Mouse (Mus musculus): ENCODE measurements around the gene Rhebl1. TPM values are rescaled to one million over a fixed set of nuclear protein-coding genes. Genes with fewer than 3 reads are reported as not detected.

The Rhebl1 gene
- polyA plus RNA-seq, 1 experiment from 2014 or later, result 9.5 TPM

DNA sequence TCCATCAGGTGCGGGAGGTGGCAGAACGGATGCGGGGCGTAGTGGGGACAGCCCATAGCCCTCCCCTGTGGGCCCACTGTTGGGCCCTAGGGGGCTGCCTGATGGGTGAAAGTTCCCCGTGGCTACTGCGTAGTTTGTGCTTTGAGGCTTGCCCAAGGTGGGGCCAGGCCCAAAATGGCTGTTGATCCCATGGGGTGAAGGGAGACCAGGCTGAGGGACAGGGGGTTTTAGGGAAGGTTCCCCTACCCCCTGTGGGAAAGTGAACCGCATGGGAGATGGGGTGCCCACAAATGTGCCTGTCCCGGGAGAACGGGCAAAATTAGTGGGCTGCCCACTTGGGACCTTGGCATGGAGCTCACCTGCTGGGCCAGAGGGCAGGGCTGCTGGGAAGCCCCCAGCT is 42.3 kb downstream of the Rhebl1 start:
- Histone ChIP-seq H3K4me1 (replicated peaks; ENCODE audit: control insufficient read depth, insufficient read depth, low read length) (no peaks in the 10 kb centered on the region), H3K36me3 (ENCODE audit: control insufficient read depth, insufficient read depth, low read length) (peaks cover 100% of the 10 kb centered on the region), H3K9me3 (ENCODE audit: control insufficient read depth, low read length) (no peaks in the 10 kb centered on the region), H3K9ac (ENCODE audit: low read length) (no peak overlapping the region), H3K4me2 (ENCODE audit: low read length) (no peak overlapping the region), H3K27ac (ENCODE audit: low read depth) (no peak overlapping the region), H3K4me3 (ENCODE audit: low read depth, low read length) (no peak overlapping the region), H3K27me3 (replicated peaks; ENCODE audit: control insufficient read depth, insufficient read depth, low read length) (no peaks in the 10 kb centered on the region)
- 94% methylated on average over 9 of the region's 9 CpGs for WGBS
- no peak for ATAC-seq (replicated peaks; ENCODE audit: low FRiP score, low TSS enrichment, low read depth)
- DNase-seq (ENCODE audit: low spot score), result no peak

DNA sequence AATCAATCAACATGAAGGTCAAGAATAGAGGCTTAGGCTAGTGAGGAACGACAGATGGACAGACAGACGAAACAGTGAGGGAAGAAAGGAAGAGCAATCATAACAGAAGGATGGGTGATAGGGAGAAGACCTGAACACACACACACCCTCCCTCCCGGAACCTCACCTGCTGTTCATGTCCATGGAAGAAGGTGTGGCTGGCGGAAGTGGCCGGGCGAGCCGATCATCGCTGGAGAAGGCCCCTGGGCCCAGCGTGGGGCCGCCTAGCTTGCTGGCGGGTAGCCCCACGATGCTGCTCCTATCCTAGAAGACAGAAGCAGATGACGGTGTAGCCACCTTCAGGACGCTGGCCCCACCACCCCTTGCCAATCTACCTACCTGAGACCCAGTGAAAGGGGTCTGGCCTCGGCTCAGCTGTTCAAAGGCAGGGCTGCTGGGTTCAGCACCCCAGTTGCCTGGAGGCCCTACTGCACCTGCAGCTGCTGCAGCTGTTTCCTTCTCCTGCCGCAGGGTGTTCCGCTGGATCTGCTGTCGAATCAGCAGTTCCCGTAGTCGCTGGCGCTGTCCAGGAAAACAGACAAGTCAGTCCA is 43.0 kb downstream of the Rhebl1 start:
- no peak overlapping the region for H3K27ac ChIP-seq (ENCODE audit: low read depth)
- H3K4me2 ChIP-seq (ENCODE audit: low read length), result no peak overlapping the region
- no peaks in the 10 kb centered on the region for H3K9me3 ChIP-seq (ENCODE audit: control insufficient read depth, low read length)
- H3K36me3 ChIP-seq (ENCODE audit: control insufficient read depth, insufficient read depth, low read length), result peaks cover 100% of the 10 kb centered on the region
- 88% methylated on average over 21 of the region's 21 CpGs for WGBS
- no peak for ATAC-seq (replicated peaks; ENCODE audit: low FRiP score, low TSS enrichment, low read depth)
- H3K4me1 ChIP-seq (replicated peaks; ENCODE audit: control insufficient read depth, insufficient read depth, low read length), result no peaks in the 10 kb centered on the region
- no peak for DNase-seq (ENCODE audit: low spot score)
- no peak overlapping the region for H3K4me3 ChIP-seq (ENCODE audit: low read depth, low read length)
- no peaks in the 10 kb centered on the region for H3K27me3 ChIP-seq (replicated peaks; ENCODE audit: control insufficient read depth, insufficient read depth, low read length)
- no peak overlapping the region for H3K9ac ChIP-seq (ENCODE audit: low read length)

DNA sequence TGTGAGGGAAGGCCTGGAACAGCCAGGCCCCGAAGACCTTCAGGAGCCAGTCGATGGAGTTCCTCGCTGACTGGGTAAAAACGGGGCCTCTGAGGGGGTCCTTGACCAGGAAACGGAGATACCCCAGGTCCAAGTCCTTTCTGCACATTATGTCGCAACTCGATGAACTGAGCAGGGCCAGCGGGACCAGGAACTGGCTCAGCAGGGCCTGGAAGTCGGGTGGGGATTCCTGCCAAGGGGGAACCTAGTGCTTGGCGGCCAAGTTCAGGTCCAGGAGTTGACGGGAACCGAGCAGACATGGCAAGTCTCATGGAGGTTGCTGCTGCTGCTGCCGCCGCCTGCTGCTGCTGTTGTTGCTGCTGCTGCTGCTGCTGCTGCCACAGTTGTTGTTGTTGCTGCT is 43.7 kb downstream of the Rhebl1 start:
- ATAC-seq (replicated peaks; ENCODE audit: low FRiP score, low TSS enrichment, low read depth) (no peak), DNase-seq (ENCODE audit: low spot score) (no peak)
- Histone ChIP-seq H3K4me3 (ENCODE audit: low read depth, low read length) (no peak overlapping the region), H3K36me3 (ENCODE audit: control insufficient read depth, insufficient read depth, low read length) (peaks cover 100% of the 10 kb centered on the region), H3K27ac (ENCODE audit: low read depth) (no peak overlapping the region), H3K4me1 (replicated peaks; ENCODE audit: control insufficient read depth, insufficient read depth, low read length) (no peaks in the 10 kb centered on the region), H3K9ac (ENCODE audit: low read length) (no peak overlapping the region), H3K4me2 (ENCODE audit: low read length) (no peak overlapping the region), H3K27me3 (replicated peaks; ENCODE audit: control insufficient read depth, insufficient read depth, low read length) (no peaks in the 10 kb centered on the region), H3K9me3 (ENCODE audit: control insufficient read depth, low read length) (no peaks in the 10 kb centered on the region)
- WGBS, result 91% methylated on average over 14 of the region's 14 CpGs

DNA sequence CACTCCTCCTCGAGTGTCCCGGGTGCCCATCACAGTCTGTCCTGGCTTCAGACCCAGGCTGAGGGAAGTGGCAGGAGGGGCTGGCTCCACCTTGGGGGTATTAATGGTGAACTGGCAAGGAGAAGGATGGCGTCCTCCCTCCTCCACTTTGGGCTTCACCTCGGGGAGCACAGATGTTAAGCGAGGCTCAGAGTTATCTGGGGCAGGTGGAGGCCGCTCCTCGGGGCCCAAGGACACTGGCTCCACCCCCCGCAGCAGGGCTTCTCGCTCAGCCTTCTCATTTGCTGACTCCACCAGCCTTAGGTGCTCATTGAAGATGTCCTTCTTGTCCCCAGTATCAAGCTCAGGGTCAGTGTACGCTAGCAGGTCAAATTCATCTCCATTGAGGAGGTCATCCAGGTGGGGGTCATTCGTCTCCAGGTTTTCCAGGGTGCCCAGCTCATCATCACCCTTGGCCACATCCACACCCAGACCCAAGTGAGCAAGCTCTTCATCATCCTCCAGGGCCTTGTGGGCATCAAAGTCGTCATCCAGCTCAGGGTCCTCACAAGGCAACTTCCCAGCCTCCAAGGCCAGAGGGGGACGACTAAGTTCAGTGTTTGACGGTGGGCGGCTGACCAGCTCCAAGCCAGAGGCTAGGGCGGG is 44.3 kb downstream of the Rhebl1 start:
- no peaks in the 10 kb centered on the region for H3K27me3 ChIP-seq (replicated peaks; ENCODE audit: control insufficient read depth, insufficient read depth, low read length)
- 91% methylated on average over 16 of the region's 16 CpGs for WGBS
- no peak for ATAC-seq (replicated peaks; ENCODE audit: low FRiP score, low TSS enrichment, low read depth)
- H3K4me1 ChIP-seq (replicated peaks; ENCODE audit: control insufficient read depth, insufficient read depth, low read length), result no peaks in the 10 kb centered on the region
- H3K27ac ChIP-seq (ENCODE audit: low read depth), result no peak overlapping the region
- H3K36me3 ChIP-seq (ENCODE audit: control insufficient read depth, insufficient read depth, low read length), result peaks cover 100% of the 10 kb centered on the region
- no peaks in the 10 kb centered on the region for H3K9me3 ChIP-seq (ENCODE audit: control insufficient read depth, low read length)
- H3K4me3 ChIP-seq (ENCODE audit: low read depth, low read length), result no peak overlapping the region
- no peak overlapping the region for H3K4me2 ChIP-seq (ENCODE audit: low read length)
- H3K9ac ChIP-seq (ENCODE audit: low read length), result no peak overlapping the region
- DNase-seq (ENCODE audit: low spot score), result no peak

DNA sequence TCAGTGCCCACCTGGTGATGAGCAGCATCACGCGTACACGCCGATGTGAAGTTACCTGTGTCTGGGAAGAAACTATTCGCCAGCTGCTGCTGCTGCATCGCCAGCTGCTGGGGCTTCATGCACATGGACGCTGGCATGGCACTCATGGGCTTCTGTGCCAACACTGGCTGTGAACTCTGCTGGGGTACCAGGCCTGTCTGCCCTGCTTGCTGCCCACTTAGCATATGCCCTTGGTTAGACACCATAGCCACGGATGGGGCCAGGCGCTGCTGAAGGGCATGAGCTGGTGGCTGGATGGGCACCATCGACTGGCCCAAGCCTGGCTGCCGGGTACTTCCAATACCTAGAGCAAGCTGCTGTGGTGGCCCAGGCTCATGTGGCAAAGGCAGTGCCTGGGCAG is 45.2 kb downstream of the Rhebl1 start:
- 97% methylated on average over 11 of the region's 11 CpGs for WGBS
- ATAC-seq (replicated peaks; ENCODE audit: low FRiP score, low TSS enrichment, low read depth) (no peak), DNase-seq (ENCODE audit: low spot score) (no peak)
- Histone ChIP-seq H3K9ac (ENCODE audit: low read length) (no peak overlapping the region), H3K27me3 (replicated peaks; ENCODE audit: control insufficient read depth, insufficient read depth, low read length) (no peaks in the 10 kb centered on the region), H3K9me3 (ENCODE audit: control insufficient read depth, low read length) (no peaks in the 10 kb centered on the region), H3K36me3 (ENCODE audit: control insufficient read depth, insufficient read depth, low read length) (peaks cover 100% of the 10 kb centered on the region), H3K4me2 (ENCODE audit: low read length) (no peak overlapping the region), H3K4me1 (replicated peaks; ENCODE audit: control insufficient read depth, insufficient read depth, low read length) (no peaks in the 10 kb centered on the region), H3K4me3 (ENCODE audit: low read depth, low read length) (no peak overlapping the region), H3K27ac (ENCODE audit: low read depth) (no peak overlapping the region)

DNA sequence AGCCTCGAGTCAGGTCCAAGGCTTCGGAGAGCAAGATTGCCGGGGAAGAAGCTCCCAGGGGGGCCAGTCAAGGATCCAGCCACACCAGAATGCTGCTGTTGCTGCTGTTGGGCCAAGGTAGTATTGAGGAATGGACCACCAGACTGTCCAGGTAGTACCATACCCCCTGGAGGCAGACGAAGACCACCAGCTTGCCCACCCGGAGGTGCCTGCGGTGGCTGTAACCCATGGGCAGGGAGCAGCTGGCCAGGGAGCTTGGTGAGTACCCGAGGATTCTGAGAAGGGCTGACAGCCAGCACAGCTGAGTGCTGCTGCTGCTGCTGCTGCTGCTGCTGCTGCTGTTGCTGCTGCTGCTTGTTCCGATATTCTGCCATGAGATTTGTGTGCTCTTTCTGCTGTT is 48.2 kb downstream of the Rhebl1 start:
- H3K4me3 ChIP-seq (ENCODE audit: low read depth, low read length), result no peak overlapping the region
- 89% methylated on average over 8 of the region's 8 CpGs for WGBS
- no peaks in the 10 kb centered on the region for H3K4me1 ChIP-seq (replicated peaks; ENCODE audit: control insufficient read depth, insufficient read depth, low read length)
- no peak overlapping the region for H3K9ac ChIP-seq (ENCODE audit: low read length)
- ATAC-seq (replicated peaks; ENCODE audit: low FRiP score, low TSS enrichment, low read depth) (no peak), DNase-seq (ENCODE audit: low spot score) (no peak)
- no peak overlapping the region for H3K27ac ChIP-seq (ENCODE audit: low read depth)
- H3K9me3 ChIP-seq (ENCODE audit: control insufficient read depth, low read length), result no peaks in the 10 kb centered on the region
- H3K4me2 ChIP-seq (ENCODE audit: low read length), result no peak overlapping the region
- H3K27me3 ChIP-seq (replicated peaks; ENCODE audit: control insufficient read depth, insufficient read depth, low read length), result no peaks in the 10 kb centered on the region
- H3K36me3 ChIP-seq (ENCODE audit: control insufficient read depth, insufficient read depth, low read length), result peaks cover 100% of the 10 kb centered on the region

DNA sequence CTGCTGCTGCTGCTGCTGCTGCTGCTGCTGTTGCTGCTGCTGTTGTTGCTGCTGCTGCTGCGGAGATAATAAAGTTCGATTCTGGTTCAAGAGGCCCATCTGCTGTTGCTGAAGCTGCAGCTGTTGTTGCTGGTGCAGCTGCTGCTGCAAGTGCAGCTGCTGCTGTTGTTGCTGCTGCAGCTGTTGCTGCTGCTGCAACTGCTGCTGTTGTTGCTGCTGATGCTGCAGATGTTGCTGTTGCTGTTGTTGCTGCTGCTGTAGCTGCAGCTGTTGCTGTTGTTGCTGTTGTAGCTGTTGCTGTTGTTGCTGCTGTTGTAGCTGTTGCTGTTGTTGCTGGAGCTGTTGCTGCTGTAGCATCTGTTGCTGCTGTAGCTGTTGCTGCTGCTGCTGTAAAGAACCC is 49.2 kb downstream of the Rhebl1 start:
- Histone ChIP-seq H3K36me3 (ENCODE audit: control insufficient read depth, insufficient read depth, low read length) (peaks cover 100% of the 10 kb centered on the region), H3K27ac (ENCODE audit: low read depth) (no peak overlapping the region), H3K27me3 (replicated peaks; ENCODE audit: control insufficient read depth, insufficient read depth, low read length) (no peaks in the 10 kb centered on the region), H3K9ac (ENCODE audit: low read length) (no peak overlapping the region), H3K4me2 (ENCODE audit: low read length) (no peak overlapping the region), H3K4me1 (replicated peaks; ENCODE audit: control insufficient read depth, insufficient read depth, low read length) (no peaks in the 10 kb centered on the region), H3K4me3 (ENCODE audit: low read depth, low read length) (no peak overlapping the region), H3K9me3 (ENCODE audit: control insufficient read depth, low read length) (no peaks in the 10 kb centered on the region)
- DNase-seq (ENCODE audit: low spot score) (no peak), ATAC-seq (replicated peaks; ENCODE audit: low FRiP score, low TSS enrichment, low read depth) (no peak)
- WGBS, result 95% methylated on average over 2 of the region's 2 CpGs

DNA sequence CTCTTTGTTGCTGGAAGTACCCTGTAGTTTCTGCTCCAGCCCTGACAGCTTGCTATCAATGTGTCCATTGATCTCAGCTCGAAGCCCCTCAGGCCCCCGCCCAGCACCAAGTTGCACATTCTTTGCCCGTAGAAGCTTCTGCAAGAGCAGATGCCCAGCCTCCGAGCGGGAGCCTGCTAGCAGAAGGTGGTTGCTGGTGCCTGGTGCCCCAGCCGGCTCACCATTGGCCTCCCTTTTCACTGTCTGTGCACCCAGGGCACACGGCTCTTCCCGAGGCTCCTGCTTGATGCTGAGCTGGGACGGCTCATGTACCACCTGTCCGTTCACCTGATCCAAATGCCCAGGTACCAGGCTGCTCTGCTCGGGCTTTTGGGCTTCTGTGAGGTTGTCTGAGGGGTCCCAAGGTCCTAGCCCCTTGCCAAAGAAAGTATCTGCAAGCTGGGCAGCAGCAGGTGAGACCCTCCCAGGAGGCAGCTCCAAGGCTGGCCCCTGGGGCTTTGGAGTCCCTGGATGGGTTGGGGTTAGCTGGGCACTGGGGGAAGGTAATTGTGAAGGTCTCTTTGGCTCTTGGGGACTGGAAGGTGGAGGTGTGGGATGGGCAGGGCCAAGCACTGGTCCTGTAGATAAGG is 50.6 kb downstream of the Rhebl1 start:
- no peak for ATAC-seq (replicated peaks; ENCODE audit: low FRiP score, low TSS enrichment, low read depth)
- Histone ChIP-seq H3K4me1 (replicated peaks; ENCODE audit: control insufficient read depth, insufficient read depth, low read length) (no peaks in the 10 kb centered on the region), H3K27ac (ENCODE audit: low read depth) (no peak overlapping the region), H3K9ac (ENCODE audit: low read length) (no peak overlapping the region), H3K4me3 (ENCODE audit: low read depth, low read length) (no peak overlapping the region), H3K36me3 (ENCODE audit: control insufficient read depth, insufficient read depth, low read length) (peaks cover 100% of the 10 kb centered on the region), H3K9me3 (ENCODE audit: control insufficient read depth, low read length) (no peaks in the 10 kb centered on the region), H3K27me3 (replicated peaks; ENCODE audit: control insufficient read depth, insufficient read depth, low read length) (no peaks in the 10 kb centered on the region), H3K4me2 (ENCODE audit: low read length) (no peak overlapping the region)
- 94% methylated on average over 11 of the region's 11 CpGs for WGBS
- no peak for DNase-seq (ENCODE audit: low spot score)

Data from intestine, embryonic 14.5 days (tissue).